Mouse (Mus musculus): ENCODE data around the gene Hspa1b. TPM values are rescaled to one million over a fixed set of nuclear protein-coding genes. Genes with fewer than 3 reads are reported as not detected.
"Not testable (repeated sequence)": the region's sequence is repeated elsewhere in the genome, so short reads cannot be mapped to it uniquely, and the experiment has no call there.

Hspa1b gene
- 100 to 1,000 TPM in 1 of 4 experiments, 10 to 100 TPM in 3; 24.5 to 115 (median 36.0) TPM for total RNA-seq (2022)

DNA sequence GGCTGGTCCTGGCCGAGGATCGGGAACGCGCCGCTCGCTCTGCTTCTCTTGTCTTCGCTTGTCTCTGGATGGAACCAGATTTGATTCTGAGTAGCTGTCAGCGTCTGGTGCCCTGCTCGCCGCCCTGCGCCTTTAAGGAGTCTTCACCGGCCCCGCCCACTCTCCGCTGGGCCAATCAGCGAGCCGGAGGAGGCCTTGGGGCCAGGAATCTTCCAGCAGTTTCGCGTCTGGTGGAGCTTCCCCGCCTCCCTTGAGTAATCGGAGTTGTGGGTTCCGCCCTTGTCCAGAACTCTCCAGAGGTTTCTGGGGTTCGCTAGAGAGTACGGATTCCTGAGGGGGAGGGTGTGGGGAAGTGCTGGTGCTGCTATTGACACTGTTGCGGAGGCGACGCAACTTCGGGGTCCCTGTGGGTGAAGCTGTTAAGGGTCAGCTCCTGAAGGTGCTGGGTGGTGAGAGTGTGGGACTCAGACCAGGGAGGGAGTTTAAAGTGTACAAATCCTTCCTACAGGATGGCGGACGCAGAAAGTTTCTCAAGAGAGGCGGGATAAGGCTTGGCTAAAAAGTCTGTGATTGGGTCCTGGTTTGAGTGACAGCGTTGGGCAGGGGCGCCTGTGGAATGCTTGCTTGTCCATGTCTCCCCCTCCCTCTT lies at the start of gene Hspa1b:
Hspa1b (minus strand) TSS at position 109 of the 649 bp plus-strand sequence.
- peak; percentile 89 for DNase-seq

DNA sequence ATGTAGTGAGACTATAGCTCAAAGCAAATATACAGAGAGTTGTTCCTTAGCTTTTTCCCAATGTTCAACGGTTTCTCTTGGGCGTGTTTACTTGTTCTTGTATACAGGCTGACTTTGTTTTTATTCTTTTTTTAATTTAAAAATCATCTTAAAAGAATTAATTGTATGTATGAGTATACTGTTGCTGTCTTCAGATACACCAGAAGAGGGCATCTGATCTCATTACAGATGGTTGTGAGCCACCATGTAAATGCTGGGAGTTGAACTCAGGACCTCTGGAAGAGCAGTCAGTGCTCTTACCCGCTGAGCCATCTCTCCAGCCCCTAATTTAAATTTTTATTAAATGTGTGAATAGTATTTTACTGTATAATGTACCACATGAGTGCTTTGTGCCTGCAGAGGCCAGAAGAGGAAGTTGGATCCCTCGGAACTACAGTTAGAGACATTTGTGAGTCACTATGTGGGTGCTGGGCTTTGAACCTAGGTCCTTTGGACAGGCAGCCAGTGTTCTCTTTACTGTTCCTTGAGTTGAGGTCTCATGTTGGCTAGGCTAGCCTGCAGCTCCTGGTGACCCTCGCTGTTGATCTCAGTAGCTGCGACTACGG lies 48.5 kb upstream of the Hspa1b start:
- DNase-seq, result no peak

DNA sequence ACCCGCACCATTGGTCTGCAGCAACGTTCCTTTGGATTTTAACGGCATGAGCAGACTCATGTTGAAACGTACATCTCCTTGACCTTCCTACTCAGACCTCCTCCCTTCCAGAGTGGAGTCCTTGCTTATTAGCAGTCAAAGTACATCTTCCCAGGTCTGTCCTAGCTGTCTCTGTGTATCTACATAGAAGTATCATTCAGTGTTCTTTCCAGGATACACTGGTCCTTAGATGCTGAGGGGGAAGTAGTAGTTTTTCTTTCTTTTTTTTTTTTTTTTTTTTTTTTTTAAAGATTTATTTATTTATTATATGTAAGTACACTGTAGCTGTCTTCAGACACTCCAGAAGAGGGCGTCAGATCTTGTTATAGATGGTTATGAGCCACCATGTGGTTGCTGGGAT lies 46.9 kb upstream of the Hspa1b start:
- not testable (repeated sequence) for DNase-seq

DNA sequence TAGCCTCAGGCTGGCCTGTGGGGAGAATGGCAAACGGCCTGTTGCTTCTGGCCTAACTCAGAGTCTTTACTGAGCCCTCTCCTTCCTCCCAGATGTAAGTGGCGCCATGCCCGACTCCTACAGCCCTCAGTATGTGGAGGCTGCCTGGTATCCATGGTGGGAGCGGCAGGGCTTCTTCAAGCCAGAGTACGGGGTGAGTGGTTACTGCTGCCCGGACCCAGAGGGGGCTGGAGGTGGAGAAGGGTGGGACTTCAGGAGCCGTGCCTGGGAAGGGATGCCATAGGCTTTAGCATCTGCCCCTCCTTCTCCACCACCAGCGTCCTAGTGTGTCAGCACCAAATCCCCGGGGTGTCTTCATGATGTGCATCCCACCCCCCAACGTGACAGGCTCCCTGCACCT lies 46.1 kb upstream of the Hspa1b start:
- DNase-seq, result no peak

DNA sequence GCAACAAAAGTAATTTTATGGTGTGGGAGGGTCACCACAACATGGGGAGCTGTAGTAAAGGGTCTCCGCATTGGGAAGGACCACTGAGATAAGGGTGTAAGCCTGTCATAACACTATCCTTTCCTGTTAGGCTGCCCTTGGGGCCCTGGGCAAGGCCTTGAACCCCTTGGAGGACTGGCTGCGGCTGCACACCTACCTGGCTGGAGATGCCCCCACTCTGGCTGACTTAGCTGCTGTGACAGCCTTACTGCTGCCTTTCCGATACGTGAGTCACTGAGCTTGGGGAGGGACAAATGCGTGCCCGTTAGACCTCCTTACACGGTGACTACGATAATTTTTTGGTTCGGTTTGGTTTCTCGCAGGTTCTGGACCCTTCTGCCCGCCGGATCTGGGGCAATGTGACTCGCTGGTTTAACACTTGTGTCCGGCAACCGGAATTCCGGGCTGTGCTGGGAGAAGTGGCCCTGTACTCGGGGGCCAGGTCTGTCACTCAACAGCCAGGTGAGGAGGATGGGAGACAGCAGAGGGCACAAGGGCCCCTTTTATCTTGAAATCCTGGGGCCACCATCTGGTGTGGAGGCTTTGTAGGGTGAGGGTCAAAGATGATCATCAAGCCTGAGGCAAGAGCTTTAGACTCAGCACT lies 45.2 kb upstream of the Hspa1b start:
- no peak for DNase-seq

DNA sequence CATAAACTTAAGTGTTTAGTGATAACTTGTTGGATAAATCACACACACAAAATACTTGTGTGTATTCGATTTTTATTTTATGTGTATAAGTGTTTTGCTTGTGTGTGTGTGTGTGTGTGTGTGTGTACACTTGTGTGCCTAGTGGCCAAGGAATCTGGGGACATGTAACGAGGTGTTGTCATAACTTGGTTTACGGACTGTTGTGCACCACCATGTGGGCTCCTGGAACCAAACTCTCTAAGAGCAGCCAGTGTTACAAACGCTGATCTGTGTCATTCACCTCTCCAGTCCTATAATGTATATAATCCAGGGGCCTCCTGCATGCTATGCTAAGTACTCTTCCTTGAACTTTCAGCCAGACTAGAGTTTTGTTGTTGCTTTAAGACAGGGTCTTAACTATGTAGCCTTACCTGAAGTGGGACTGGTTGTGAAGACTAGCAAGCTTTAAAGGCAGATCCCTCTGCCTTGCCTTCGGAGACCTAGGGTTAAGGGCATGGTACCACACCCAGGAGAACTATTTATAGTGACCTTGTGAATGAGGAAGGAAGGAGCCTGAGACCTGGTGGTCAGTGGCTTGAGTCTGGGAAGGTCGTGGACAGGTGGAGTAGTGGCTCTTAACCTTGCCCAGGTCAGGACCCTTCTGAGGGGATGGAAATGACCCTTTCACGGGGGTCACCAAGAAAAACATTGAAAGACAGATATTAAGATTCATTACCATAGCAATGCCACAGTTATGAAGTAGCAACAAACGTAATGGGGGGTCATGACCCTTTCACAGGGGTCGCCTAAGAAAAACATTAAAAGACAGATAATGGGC lies 44.2 kb upstream of the Hspa1b start:
- DNase-seq, result no peak

DNA sequence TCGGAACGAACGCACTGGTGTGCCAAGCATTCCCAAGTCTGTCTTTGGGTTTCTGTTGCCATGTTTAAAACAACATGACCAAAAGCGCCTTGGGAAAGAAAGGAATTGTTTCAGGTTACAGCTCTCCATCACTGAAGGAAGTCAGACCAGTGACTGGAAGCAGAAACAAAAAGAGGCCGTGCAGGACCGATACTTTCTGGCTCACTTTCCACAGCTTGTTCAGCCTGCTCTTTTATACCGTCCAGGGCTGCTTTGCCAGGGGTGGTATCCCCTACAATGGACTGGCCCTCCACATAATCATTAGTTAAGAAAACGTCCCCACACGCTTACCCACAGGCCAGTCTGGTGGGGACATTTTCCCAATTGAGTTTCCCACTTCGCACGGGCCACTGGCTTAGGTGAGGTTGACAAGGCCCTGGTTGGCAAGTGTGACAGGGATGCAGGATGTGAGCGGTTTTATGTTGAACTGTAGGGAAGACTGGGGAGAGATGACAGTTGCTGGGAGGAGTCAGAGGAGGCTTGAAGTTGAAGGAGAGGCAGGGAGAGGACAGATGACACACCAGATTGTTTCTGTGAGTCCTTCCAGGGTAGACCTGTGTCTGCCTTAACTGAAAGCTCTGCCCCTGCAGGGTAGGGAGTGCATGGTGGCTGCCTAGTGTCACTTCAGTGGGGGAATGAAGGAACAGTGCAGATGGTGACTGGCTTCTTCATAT lies 43.3 kb upstream of the Hspa1b start:
- no peak for DNase-seq

DNA sequence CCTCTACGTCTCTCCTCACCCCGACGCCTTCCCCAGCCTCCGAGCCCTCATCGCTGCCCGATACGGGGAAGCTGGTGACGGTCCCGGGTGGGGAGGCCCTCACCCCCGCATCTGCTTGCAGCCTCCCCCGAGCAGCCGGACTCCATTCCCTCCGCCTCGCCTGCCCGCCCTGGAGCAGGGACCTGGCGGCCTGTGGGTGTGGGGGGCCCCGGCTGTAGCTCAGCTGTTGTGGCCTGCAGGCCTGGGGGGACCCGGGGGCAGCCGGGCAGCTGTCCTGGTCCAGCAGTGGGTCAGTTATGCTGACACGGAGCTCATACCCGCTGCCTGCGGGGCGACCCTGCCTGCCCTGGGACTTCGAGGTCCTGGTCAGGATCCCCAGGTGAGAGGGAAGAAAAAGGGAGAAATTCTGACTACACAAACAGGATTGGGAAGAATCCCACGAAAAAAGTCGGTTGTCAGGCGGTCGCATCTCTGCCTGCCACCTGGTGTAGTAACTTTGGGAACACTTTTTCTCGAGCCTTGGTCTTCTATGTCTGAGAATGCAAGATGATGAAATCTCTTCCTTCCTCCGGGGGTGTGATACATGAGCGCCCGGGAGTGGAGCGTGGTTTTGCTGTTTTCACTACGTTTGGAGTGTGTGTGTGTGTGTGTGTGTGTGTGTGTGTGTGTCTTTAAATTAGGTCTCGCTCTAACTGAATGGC lies 42.6 kb upstream of the Hspa1b start:
- no peak for DNase-seq

DNA sequence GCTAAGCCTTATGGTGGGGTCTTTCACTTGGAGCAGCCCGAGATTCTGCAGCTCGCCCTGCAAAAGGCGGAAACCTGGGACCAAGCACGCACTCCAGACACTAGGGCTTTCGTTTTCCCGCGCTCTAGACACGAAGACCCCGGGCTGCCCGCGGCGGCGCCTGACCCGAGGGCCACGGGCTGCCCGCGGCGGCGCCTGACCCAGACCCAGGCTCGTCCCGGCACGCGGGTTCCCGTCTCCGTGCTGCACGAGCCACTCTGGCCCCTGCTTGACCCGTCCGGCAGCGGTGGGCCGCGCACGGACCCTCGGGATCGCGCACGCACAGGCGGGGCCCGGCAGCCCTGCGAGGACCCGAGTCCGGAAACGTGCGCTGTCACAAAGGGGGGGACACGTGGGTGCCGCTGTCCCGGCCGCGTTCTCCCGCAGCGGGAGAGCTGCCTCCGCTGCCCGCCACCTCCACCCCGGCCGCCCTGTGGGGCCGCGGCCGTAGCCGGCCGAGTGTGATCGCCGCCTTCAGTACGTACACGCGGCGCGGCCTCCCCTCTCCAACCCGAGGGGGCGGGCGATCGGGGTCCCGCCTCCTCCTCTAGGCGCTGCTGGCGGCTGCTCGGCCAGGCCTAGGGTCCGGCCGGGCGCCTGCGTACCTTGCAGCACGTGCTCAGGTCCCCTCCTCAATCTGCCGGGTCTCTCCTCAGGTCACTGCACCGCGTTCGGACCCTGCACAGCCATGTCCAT lies 41.8 kb upstream of the Hspa1b start, which contains the start of gene Vars:
Vars (plus strand) TSS at position 271 of the 735 bp plus-strand sequence.
- DNase-seq, result peak; percentile 83

DNA sequence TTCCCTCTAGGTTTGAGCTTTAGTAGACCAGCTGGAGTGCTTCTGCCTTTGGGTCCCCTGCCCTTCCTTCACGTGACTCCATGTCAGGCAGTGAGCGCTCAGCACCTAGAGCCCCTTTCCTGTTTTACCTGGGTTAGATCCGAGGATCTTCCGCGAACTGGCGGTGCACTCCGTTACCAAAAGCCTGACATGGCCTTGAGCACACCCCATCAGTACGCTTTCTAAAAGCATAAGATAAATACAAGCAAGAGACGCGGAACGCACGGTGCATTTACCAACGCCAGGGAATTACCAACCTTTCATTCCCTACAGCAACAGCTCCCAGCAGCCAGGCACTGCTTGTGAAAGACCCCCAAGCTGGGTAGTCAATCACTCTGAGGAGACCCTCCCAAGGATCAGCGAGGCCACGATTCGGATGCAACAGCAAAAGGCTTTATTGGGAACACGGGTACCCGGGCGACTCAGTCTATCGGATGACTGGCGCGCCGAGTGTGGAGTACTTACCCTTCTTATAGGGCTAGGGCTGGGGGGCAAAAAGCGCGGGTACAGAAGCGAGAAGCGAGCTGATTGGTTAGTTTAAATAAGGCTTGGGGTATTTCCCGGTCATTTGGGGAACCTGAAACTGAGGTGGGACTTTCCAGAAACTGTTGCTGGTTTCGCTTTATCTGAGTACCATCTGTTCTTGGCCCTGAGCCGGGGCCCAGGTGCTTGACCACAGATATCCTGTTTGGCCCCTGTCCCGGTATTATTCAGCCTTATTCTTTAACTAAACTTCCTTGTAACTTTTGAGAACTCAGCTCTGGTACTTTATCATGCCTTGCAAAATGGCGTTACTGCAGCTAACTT lies 41.1 kb upstream of the Hspa1b start:
- DNase-seq, result not testable (repeated sequence)

DNA sequence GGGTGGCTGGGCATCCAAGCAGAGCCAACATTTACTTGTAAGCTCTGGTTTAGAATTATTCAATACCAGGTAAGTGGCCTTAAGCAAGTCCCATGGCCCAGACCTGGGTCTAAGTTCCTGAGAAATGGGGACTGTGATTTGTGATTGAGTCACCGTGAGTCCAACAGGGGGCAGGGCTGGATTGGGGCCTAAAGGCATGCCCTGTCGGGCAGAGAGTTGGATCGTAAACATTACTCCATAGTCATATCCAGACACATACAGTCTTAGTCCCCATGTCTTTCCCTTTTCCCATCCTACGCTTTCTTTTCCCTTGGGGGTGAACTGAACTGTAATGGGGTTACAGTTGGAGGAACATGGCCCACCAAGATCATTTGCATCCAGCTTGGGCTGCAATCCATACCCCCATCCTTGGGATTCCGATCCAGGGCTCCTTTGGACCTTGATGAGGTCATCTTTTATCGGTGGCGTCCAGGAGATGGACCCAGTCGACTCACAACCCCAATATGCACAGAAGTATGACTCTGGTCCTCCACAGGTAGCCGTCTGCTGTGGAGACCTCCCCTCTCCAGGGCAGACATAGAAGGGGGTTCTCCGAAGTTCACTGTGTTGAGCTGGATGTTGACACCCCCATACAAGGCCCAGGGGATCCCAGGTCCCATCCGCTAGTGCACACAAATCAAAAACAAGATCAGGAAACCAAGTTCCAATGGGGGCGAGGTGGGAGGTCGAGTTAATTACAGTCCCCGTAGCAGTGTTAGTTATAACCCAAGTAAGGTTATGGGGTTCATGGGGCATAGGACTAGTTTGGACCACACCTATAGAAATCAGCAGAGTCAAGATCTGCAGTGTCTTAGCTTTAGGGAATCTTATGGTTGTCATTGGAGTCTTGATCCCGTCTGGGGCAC lies 39.7 kb upstream of the Hspa1b start:
- no peak for DNase-seq

DNA sequence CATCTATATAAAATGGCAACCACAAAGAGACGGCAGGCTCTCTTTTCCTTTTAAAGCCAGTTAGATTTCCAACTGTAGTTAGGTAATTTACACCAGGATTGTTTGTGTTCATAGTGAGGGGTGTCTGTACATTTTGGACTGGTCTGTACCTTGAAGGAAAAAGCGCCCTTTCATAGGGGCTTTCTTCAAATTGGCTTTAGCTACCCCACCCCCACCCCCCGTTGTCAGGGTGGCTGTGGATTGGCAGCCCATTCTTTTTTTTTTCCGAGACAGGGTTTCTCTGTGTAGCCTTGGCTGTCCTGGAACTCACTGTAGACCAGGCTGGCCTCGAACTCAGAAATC lies 38.1 kb upstream of the Hspa1b start:
- no peak for DNase-seq

DNA sequence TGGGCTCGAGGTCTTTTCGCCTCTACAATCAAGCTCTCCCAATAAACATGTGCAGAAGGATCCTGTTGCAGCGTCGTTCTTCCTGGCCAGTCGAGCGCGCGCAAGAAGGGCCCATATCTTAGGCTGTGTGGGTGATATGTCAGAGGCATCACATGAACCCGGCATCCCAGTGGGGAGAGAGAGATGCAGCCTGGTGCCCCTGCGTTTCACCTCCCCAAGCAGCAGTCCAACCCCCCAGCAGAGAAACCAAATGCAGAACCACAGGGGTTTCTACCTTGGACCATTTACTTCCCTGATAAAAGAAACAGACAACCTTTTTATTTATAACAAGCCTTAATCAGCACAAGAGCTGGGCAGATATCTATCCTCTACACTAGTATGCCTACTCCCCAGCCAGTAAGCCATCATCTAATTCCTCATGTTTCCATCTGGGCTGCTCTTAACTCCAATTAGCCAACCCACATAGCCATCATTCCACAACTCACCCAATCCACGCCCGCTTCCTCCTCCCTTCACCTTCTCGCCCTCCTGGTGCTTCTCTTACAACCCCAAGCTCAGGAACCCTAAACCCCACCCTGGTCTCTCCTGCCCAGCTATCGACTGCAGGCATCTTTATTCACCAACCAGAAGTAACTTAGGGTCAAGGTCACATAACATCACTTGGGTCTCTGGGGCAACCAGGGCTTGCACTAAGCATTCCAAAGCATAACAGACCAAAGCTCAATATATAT lies 37.5 kb upstream of the Hspa1b start:
- no peak for DNase-seq

DNA sequence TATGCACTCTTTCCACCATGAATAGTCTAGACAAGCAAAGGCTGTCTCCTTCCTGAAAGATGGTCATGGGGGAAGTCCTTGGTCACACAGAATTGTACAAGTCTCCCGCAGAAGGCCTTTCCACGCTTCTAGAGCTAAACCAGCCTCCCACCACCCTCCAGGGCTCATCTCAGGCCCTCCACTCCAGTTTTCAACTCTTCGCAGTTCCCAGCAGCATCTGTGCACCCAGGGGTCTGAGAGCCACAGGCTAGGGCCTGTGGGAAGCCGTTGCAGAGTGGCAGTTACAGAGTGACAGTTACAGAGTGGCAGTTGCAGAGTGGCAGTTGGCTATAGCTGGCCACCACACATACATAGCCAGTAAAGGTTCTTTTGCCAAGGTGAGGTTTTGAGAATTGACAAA lies 36.9 kb upstream of the Hspa1b start:
- not testable (repeated sequence) for DNase-seq

DNA sequence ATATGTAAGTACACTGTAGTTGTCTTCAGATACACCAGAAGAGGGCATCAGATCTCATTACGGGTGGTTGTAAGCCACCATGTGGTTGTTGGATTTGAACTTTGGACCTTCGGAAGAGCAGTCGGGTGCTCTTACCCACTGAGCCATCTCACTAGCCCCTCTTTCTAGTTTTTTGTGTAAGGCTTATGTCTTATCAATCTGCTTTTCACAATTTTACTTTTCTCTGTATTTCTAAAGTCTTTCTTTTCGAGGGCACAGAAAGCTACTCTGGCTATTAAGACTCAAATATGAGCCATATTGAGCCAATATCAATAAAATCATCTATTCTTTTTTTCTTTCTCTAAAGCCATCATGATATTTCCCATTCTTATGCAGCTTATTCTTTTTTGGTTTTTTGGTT lies 36.2 kb upstream of the Hspa1b start:
- not testable (repeated sequence) for DNase-seq

DNA sequence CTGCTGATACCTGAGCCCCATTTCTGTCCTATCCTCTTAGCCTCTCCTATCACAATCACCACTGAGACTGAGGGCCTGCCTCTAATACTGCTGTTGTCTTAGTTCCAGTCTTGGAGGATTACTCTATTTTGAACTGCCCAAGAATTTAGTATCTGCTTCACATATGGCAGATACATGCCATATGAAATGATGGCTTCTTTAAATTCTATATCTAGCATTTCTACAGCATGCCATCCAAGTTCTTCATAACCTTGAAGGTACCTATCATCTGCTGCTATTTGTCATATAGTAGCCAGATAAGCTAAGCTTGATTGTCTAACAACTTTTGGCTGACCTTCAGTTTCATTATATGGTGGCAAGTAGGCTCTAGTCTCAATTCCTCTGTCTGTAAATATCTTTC lies 35.7 kb upstream of the Hspa1b start:
- no peak for DNase-seq

DNA sequence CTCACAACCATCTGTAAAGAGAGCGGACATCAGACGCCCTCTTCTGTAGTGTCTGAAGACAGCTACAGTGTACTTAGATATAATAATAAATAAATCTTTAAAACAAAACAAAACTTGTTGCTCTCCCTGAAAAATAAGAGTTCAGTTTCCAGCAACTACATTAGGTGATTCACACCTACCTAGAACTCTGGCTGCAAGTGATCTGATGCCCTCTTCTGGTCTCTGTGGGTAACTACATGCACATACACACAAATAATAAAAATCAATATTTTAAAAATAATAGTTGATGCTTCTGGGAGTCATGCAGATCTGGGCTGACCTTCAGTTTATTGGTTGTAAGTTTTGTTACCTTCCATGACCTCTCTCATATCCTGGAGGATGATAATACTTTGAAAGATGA lies 25.2 kb upstream of the Hspa1b start:
- DNase-seq, result no peak

DNA sequence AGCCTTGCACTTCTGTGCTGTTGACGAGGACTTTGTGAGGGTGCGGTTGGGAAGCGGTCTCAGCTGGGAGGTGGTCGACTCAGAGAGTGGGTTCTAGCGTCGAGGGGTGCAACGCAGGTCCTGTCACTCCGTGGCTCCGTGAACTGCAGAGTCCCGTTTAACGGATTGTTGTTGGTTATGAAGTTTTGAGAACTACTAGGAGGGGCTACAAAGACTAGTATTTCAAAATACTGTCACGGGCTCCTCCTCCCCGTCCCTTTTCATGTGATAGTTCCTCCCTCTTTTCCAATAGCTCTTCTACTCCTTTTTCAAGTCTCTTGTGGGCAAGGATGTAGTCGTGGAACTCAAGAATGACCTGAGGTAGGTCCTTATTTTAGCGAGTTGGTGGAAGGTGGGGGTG lies 23.3 kb upstream of the Hspa1b start:
- DNase-seq, result no peak
